Mouse (Mus musculus): ENCODE results near the gene Tjp2. TPM values are rescaled to one million over a fixed set of nuclear protein-coding genes. Genes with fewer than 3 reads are reported as not detected.

The Tjp2 gene
- total and polyA plus RNA-seq, 3 experiments = 0.03 to 0.11 TPM; not detected in 1

DNA sequence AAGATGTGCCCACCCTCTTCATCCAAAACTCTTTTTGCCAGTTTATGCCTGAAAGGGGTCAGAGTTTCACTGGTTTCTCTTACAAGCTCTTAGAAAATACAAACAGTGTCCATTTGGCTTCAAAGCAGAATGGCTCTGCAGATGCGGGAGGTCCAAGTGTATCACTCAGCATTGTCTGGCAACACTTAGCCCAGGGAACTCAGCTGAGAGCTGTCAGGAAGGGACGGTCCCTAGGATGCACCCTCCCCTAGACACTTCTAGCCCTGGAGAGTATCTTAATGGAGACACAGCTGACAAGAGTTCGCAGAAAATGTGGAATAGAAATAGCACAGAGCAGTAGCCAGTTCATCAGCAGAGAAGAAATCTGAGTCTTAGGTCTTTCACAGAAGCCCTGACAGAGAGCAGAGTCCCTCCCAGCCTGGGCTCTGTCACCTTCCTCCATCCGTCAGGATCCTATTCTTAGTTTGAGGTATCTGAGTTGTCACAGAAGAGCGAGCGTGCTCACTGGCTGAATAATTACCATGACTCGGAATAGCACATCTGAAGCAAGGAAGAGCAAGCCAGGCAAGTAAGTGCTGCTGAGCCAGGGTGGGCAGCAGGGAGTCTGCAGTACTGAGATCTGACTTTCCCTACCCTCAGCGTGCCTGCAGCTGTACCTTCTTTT, 144.3 kb downstream of the Tjp2 start:
- no peak for ATAC-seq (ENCODE audit: extremely low read depth, insufficient number of reproducible peaks, low FRiP score, poor library complexity, severe bottlenecking)
- DNase-seq (ENCODE audit: low spot score) = no peak
- Histone ChIP-seq H3K27me3 (ENCODE audit: insufficient read depth, low read length) (no peaks in the 10 kb centered on the region), H3K4me1 (ENCODE audit: insufficient read depth, low read depth, low read length) (no peaks in the 10 kb centered on the region), H3K4me3 (ENCODE audit: low read depth, low read length) (no peak overlapping the region), H3K36me3 (replicated peaks) (no peaks in the 10 kb centered on the region), H3K9me3 (replicated peaks) (no peaks in the 10 kb centered on the region)
- TF ChIP-seq GATA1 (IDR thresholded peaks at IDR 0.05; ENCODE audit: borderline replicate concordance, low read length) = no peak

DNA sequence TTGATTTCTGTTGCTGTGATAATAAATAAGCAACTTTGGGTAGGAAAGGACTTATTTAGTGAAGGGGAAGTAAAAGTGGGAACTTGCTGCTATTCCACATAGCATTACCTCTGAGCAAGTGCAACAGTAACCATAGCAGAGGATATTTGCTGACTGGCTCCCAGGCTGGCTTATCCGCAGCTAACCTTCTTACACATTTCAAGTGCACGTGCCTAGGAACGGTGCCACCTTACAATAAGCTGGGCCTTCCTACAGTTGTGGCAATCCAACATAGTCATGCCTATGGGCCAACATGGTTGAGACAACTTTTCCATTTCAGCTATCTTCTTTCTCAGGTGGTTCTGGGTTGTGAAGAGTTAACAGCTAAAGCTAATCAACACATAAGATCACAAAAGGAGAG, 147.2 kb downstream of the Tjp2 start:
- Histone ChIP-seq H3K36me3 (replicated peaks) (no peaks in the 10 kb centered on the region), H3K4me3 (ENCODE audit: low read depth, low read length) (no peak overlapping the region), H3K4me1 (ENCODE audit: insufficient read depth, low read depth, low read length) (no peaks in the 10 kb centered on the region), H3K9me3 (replicated peaks) (no peaks in the 10 kb centered on the region), H3K27me3 (ENCODE audit: insufficient read depth, low read length) (no peaks in the 10 kb centered on the region)
- TF ChIP-seq GATA2 (IDR thresholded peaks at IDR 0.05; ENCODE audit: borderline replicate concordance, low read depth, low read length) (no peak), CTCF (IDR thresholded peaks at IDR 0.05; ENCODE audit: low read depth, low read length) (no peak), POLR2AphosphoS5 (IDR thresholded peaks at IDR 0.05; ENCODE audit: insufficient replicate concordance, low read depth, low read length) (no peak), GATA1 (IDR thresholded peaks at IDR 0.05; ENCODE audit: borderline replicate concordance, low read length) (no peak)
- no peak for ATAC-seq (ENCODE audit: extremely low read depth, insufficient number of reproducible peaks, low FRiP score, poor library complexity, severe bottlenecking)
- no peak for DNase-seq (ENCODE audit: low spot score)

DNA sequence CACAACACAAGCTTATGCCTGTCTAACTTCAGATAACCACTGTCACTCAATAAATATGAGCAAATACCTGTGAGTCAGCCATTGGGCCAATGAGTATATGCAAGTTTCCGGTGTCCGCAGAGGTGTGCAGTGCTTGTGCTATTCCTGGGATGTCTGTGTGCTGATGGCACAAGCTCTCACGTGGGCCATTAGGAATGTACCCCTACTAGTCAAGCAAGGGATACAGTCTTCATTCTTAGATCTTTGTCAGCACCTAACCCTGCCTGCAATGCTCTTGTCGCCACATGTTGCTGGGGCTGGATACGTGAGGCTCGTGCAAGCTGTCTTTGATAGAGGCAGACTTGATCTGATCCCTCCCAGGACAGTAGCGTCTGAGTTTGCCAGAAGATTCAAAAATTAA, 148.3 kb downstream of the Tjp2 start:
- Histone ChIP-seq H3K36me3 (replicated peaks) (no peaks in the 10 kb centered on the region), H3K4me1 (ENCODE audit: insufficient read depth, low read depth, low read length) (no peaks in the 10 kb centered on the region), H3K27me3 (ENCODE audit: insufficient read depth, low read length) (no peaks in the 10 kb centered on the region), H3K9me3 (replicated peaks) (no peaks in the 10 kb centered on the region), H3K4me3 (ENCODE audit: low read depth, low read length) (no peak overlapping the region)
- DNase-seq (ENCODE audit: low spot score) (no peak), ATAC-seq (ENCODE audit: extremely low read depth, insufficient number of reproducible peaks, low FRiP score, poor library complexity, severe bottlenecking) (no peak)
- TF ChIP-seq POLR2AphosphoS5 (IDR thresholded peaks at IDR 0.05; ENCODE audit: insufficient replicate concordance, low read depth, low read length) (no peak), TAL1 (conservative IDR thresholded peaks at IDR 0.05; ENCODE audit: low read depth, low read length) (no peak), CTCF (IDR thresholded peaks at IDR 0.05; ENCODE audit: low read depth, low read length) (no peak), GATA1 (IDR thresholded peaks at IDR 0.05; ENCODE audit: borderline replicate concordance, low read length) (no peak), GATA2 (IDR thresholded peaks at IDR 0.05; ENCODE audit: borderline replicate concordance, low read depth, low read length) (no peak)

DNA sequence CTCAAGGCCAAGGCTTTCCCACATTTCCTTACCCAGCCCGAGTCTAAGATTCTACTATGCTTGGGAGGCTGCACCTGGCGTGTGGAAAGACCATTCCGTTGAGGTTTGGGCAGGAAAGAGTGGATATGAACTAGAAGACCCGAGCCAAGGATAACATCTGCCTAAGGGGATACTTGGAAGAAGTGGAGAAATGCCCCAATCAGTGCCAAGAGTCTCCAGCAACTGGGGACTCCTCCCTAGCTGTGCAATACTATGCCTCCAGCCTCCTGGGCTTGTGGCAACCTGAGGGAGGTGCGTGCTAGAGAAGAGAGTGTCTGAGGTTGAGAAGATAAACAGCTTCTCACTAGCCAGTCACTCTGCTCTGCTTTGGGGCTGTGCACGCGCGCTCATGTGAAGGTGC, 148.9 kb downstream of the Tjp2 start:
- no peaks in the 10 kb centered on the region for H3K27me3 ChIP-seq (ENCODE audit: insufficient read depth, low read length)
- no peak for ATAC-seq (ENCODE audit: extremely low read depth, insufficient number of reproducible peaks, low FRiP score, poor library complexity, severe bottlenecking)
- no peak for DNase-seq (ENCODE audit: low spot score)
- H3K4me3 ChIP-seq (ENCODE audit: low read depth, low read length) = no peak overlapping the region
- H3K9me3 ChIP-seq (replicated peaks) = no peaks in the 10 kb centered on the region
- no peaks in the 10 kb centered on the region for H3K36me3 ChIP-seq (replicated peaks)
- no peaks in the 10 kb centered on the region for H3K4me1 ChIP-seq (ENCODE audit: insufficient read depth, low read depth, low read length)
- TF ChIP-seq GATA1 (IDR thresholded peaks at IDR 0.05; ENCODE audit: borderline replicate concordance, low read length) (no peak), TAL1 (conservative IDR thresholded peaks at IDR 0.05; ENCODE audit: low read depth, low read length) (no peak), CTCF (IDR thresholded peaks at IDR 0.05; ENCODE audit: low read depth, low read length) (no peak), POLR2AphosphoS5 (IDR thresholded peaks at IDR 0.05; ENCODE audit: insufficient replicate concordance, low read depth, low read length) (no peak)

DNA sequence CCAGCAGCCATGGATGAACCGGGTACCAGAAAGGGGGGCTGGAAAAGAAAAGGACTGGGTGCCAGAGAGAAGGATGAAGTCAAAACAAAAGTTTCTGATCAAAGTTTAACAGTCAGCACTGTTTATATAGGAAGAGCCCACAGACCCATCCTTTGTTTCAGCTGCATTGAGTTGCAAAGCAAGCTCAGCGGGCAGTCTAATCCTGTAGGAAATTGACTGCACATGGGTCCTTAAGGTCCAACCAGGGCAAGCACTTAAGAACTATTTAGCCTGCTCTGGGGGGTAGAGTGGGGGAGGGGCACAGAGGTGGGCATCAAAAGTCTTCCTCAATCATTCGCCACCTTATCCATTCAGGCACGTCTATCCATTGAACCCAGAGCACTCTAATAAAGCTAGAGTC, 151.7 kb downstream of the Tjp2 start:
- no peak overlapping the region for H3K4me3 ChIP-seq (ENCODE audit: low read depth, low read length)
- DNase-seq (ENCODE audit: low spot score) (no peak), ATAC-seq (ENCODE audit: extremely low read depth, insufficient number of reproducible peaks, low FRiP score, poor library complexity, severe bottlenecking) (no peak)
- no peaks in the 10 kb centered on the region for H3K27me3 ChIP-seq (ENCODE audit: insufficient read depth, low read length)
- H3K4me1 ChIP-seq (ENCODE audit: insufficient read depth, low read depth, low read length) = no peaks in the 10 kb centered on the region
- no peaks in the 10 kb centered on the region for H3K9me3 ChIP-seq (replicated peaks)
- H3K36me3 ChIP-seq (replicated peaks) = no peaks in the 10 kb centered on the region
- TF ChIP-seq GATA2 (IDR thresholded peaks at IDR 0.05; ENCODE audit: borderline replicate concordance, low read depth, low read length) (no peak), TAL1 (conservative IDR thresholded peaks at IDR 0.05; ENCODE audit: low read depth, low read length) (no peak), CTCF (IDR thresholded peaks at IDR 0.05; ENCODE audit: low read depth, low read length) (no peak), GATA1 (IDR thresholded peaks at IDR 0.05; ENCODE audit: borderline replicate concordance, low read length) (no peak), POLR2AphosphoS5 (IDR thresholded peaks at IDR 0.05; ENCODE audit: insufficient replicate concordance, low read depth, low read length) (no peak)

DNA sequence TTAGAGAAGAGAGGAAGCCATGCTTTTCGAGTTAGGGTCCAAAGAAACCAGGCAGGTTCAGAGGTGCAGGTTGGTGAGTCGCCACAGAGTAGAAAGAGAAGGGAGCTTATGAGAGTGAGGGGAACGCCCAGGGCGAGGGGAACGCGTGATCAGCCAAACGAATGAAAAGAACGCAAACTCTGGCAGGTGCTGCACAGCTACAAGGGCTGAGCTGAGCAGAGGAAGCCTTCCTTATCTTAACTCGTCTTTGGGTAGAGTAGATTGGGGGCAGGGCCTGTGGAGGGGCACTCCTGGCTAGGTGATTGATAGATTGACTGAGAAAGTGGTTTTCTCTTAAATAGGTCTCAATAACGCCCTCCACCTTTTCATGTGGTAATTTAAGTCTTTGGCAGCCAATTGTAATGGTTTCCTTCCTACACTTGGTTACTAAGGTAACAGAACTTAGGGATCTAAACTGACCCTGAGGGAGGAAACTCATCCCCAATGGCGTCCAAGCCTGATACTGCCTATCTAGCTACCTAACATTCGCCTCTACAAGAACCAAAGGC, 160.4 kb downstream of the Tjp2 start:
- H3K4me3 ChIP-seq (ENCODE audit: low read depth, low read length) = no peak overlapping the region
- H3K9me3 ChIP-seq (replicated peaks) = no peaks in the 10 kb centered on the region
- no peaks in the 10 kb centered on the region for H3K4me1 ChIP-seq (ENCODE audit: insufficient read depth, low read depth, low read length)
- no peaks in the 10 kb centered on the region for H3K27me3 ChIP-seq (ENCODE audit: insufficient read depth, low read length)
- DNase-seq (ENCODE audit: low spot score) (no peak), ATAC-seq (ENCODE audit: extremely low read depth, insufficient number of reproducible peaks, low FRiP score, poor library complexity, severe bottlenecking) (no peak)
- no peaks in the 10 kb centered on the region for H3K36me3 ChIP-seq (replicated peaks)
- TF ChIP-seq POLR2AphosphoS5 (IDR thresholded peaks at IDR 0.05; ENCODE audit: insufficient replicate concordance, low read depth, low read length) (no peak), GATA2 (IDR thresholded peaks at IDR 0.05; ENCODE audit: borderline replicate concordance, low read depth, low read length) (no peak), TAL1 (conservative IDR thresholded peaks at IDR 0.05; ENCODE audit: low read depth, low read length) (no peak), CTCF (IDR thresholded peaks at IDR 0.05; ENCODE audit: low read depth, low read length) (no peak), GATA1 (IDR thresholded peaks at IDR 0.05; ENCODE audit: borderline replicate concordance, low read length) (no peak)

All from G1E (cell line).